In the genomic region with DNA sequence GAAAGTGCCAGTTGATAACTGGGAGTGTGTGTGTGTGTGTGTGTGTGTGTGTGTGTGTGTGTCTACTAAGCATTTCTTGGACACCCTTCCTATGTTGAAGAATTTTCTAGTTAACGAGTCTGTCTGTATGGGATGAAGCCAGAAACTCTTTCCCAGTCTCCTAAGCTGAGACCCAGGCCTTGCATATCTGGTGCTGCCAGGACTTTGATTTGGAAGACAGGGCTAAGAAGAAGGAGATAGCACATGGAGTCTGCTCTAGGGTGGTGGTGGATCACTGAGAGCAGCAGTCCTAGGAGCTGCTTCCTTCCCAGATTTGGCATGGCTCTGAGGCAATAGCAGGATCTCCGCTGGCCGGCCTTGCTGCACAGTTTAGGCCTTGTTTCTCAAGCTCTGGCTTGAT, we compare ENCODE assay signal across 19 mouse cellular contexts.
DNase-seq lines count a peak whose midpoint lies in the region; ATAC-seq and TF ChIP-seq lines count a peak whose summit lies in the region.
"Had no signal": no experiment of that assay in that cellular context is flagged by ENCODE, and none has a peak within 500 bp of the region (broad histone marks: within the 10 kb centered on the region; RNA-seq: fewer than 3 reads in every experiment).

No protein-coding gene starts in this region.

- TF ChIP-seq POLR2A in embryonic fibroblast, embryonic 13.5 days (IDR thresholded peaks at IDR 0.05; ENCODE audit: low read depth, low read length): no peak

- peak; percentile 49 for DNase-seq in gastrocnemius, adult 2 months
- DNase-seq in gastrocnemius, postnatal 36 days: no peak
- DNase-seq in heart, postnatal 4 days: peak; percentile 19
- DNase-seq in heart, embryonic 10.5 days (ENCODE audit: low spot score): no peak
- no peak for DNase-seq in stomach, postnatal 0 days (ENCODE audit: low spot score)
- no peak for DNase-seq in cerebellum, postnatal 4 days (ENCODE audit: low spot score in 2 of 2)
- DNase-seq: cerebellum, adult 9-11 months; kidney, adult 2 months; kidney, postnatal 10 days; lung, adult 2 months; retina, postnatal 1 day; right cerebral cortex, postnatal 4 days; thymus, postnatal 25 days had no signal

- no peaks in the 10 kb centered on the region for H3K27me3 ChIP-seq in heart, embryonic 10.5 days (ENCODE audit: insufficient read depth, poor library complexity, severe bottlenecking)
- no peaks in the 10 kb centered on the region for H3K27me3 ChIP-seq in stomach, postnatal 0 days (ENCODE audit: control insufficient read depth, insufficient read depth, low read length)
- H3K27me3 ChIP-seq: embryonic facial prominence, embryonic 12.5 days; limb, embryonic 12.5 days; liver, embryonic 12.5 days had no signal

- H3K9ac ChIP-seq in stomach, postnatal 0 days (ENCODE audit: low read length): no peak overlapping the region
- H3K9ac ChIP-seq: embryonic facial prominence, embryonic 12.5 days; limb, embryonic 12.5 days; liver, embryonic 12.5 days had no signal

- no peaks in the 10 kb centered on the region for H3K36me3 ChIP-seq in heart, embryonic 10.5 days
- H3K36me3 ChIP-seq in stomach, postnatal 0 days (ENCODE audit: control insufficient read depth, insufficient read depth, low read length): no peaks in the 10 kb centered on the region
- H3K36me3 ChIP-seq: embryonic facial prominence, embryonic 12.5 days; hindbrain, embryonic 10.5 days; limb, embryonic 12.5 days; liver, embryonic 12.5 days had no signal

- no peak overlapping the region for H3K4me3 ChIP-seq in gastrocnemius, adult 2 months
- H3K4me3 ChIP-seq in heart, embryonic 10.5 days: no peak overlapping the region
- H3K4me3 ChIP-seq in embryonic fibroblast, embryonic 13.5 days (ENCODE audit: insufficient read depth, low read length): no peak overlapping the region
- H3K4me3 ChIP-seq in stomach, postnatal 0 days (ENCODE audit: low read depth, low read length): no peak overlapping the region
- H3K4me3 ChIP-seq: embryonic facial prominence, embryonic 12.5 days; heart, adult 2 months; hindbrain, embryonic 10.5 days; limb, embryonic 12.5 days; liver, embryonic 12.5 days had no signal

- ATAC-seq in stomach, postnatal 0 days (ENCODE audit: low FRiP score, low TSS enrichment): no peak
- ATAC-seq: liver, embryonic 12.5 days had no signal

- 80% methylated on average over 3 of the region's 3 CpGs for WGBS in heart, embryonic 10.5 days
- WGBS in stomach, postnatal 0 days: 65% methylated on average over 3 of the region's 3 CpGs

- H3K27ac ChIP-seq in gastrocnemius, adult 2 months: peak overlapping the region; percentile 43; the same call in 1 of the 2 replicates
- no peak overlapping the region for H3K27ac ChIP-seq in heart, embryonic 10.5 days
- H3K27ac ChIP-seq in embryonic fibroblast, embryonic 13.5 days (ENCODE audit: insufficient read depth, low read length): peak overlapping the region; percentile 45
- H3K27ac ChIP-seq in stomach, postnatal 0 days (replicated peaks): peak overlapping the region; percentile 45; the same call in 1 of the 2 replicates
- H3K27ac ChIP-seq: embryonic facial prominence, embryonic 12.5 days; heart, adult 2 months; hindbrain, embryonic 10.5 days; limb, embryonic 12.5 days; liver, embryonic 12.5 days had no signal

- intact Hi-C loops in gastrocnemius, adult 2 months (cut with DNase I): no loop called here
- intact Hi-C loops in gastrocnemius, postnatal 36 days (cut with DNase I): no loop called here

- no peaks in the 10 kb centered on the region for H3K9me3 ChIP-seq in heart, embryonic 10.5 days
- H3K9me3 ChIP-seq in stomach, postnatal 0 days (ENCODE audit: control insufficient read depth, low read length): no peaks in the 10 kb centered on the region
- H3K9me3 ChIP-seq: embryonic facial prominence, embryonic 12.5 days; hindbrain, embryonic 10.5 days; limb, embryonic 12.5 days; liver, embryonic 12.5 days had no signal

- TF ChIP-seq CTCF in gastrocnemius, adult 2 months (IDR thresholded peaks at IDR 0.05): no peak
- TF ChIP-seq CTCF in embryonic fibroblast, embryonic 13.5 days (IDR thresholded peaks at IDR 0.05; ENCODE audit: borderline replicate concordance, insufficient read depth, low read length): no peak
- TF ChIP-seq CTCF in stomach, postnatal 0 days (IDR thresholded peaks at IDR 0.05; ENCODE audit: low read depth): no peak

- H3K4me2 ChIP-seq in stomach, postnatal 0 days (replicated peaks; ENCODE audit: low read depth): no peak overlapping the region
- H3K4me2 ChIP-seq: embryonic facial prominence, embryonic 12.5 days; limb, embryonic 12.5 days; liver, embryonic 12.5 days had no signal

- no peak for TF ChIP-seq EP300 in stomach, postnatal 0 days (optimal IDR thresholded peaks at IDR 0.05)

- H3K4me1 ChIP-seq in heart, embryonic 10.5 days: no peaks in the 10 kb centered on the region
- H3K4me1 ChIP-seq in embryonic fibroblast, embryonic 13.5 days (ENCODE audit: control insufficient read depth, insufficient read depth, low read length): no peaks in the 10 kb centered on the region
- no peaks in the 10 kb centered on the region for H3K4me1 ChIP-seq in stomach, postnatal 0 days (replicated peaks; ENCODE audit: control insufficient read depth, insufficient read depth)
- H3K4me1 ChIP-seq: embryonic facial prominence, embryonic 12.5 days; hindbrain, embryonic 10.5 days; limb, embryonic 12.5 days; liver, embryonic 12.5 days had no signal

Comparison
In these comparisons a context has a peak if more than half of its experiments do, and no peak if none do; other contexts are left out.
1. DNase-seq: peak in gastrocnemius, adult 2 months (single experiment) and heart, postnatal 4 days (single experiment); none in gastrocnemius, postnatal 36 days (0 of 2), heart, embryonic 10.5 days (single experiment), stomach, postnatal 0 days (single experiment) and cerebellum, postnatal 4 days (0 of 2).